Mouse (Mus musculus): ENCODE results near the gene Tob2. TPM values are rescaled to one million over a fixed set of nuclear protein-coding genes. Genes with fewer than 3 reads are reported as not detected.
A peak's percentile ranks its signal among the peaks of the same experiment; 100 is the strongest.

Tob2 gene
- polyA plus RNA-seq, 1 experiment from 2014 or later = 15.6 TPM

- no peak for DNase-seq (ENCODE audit: low spot score)
- Histone ChIP-seq H3K27ac (peak overlapping the region; percentile 95), H3K36me3 (peaks cover 25% of the 10 kb centered on the region), H3K4me1 (peaks cover 20% of the 10 kb centered on the region), H3K27me3 (ENCODE audit: insufficient read depth, poor library complexity, severe bottlenecking) (no peaks in the 10 kb centered on the region), H3K9me3 (no peaks in the 10 kb centered on the region), H3K4me3 (peak overlapping the region; percentile 88)
- WGBS = 2% methylated on average over 14 of the region's 14 CpGs
Measured at GRCm38 (mm10) chr15:81856938-81857723, 1.5 kb downstream of the Tob2 start.

DNA sequence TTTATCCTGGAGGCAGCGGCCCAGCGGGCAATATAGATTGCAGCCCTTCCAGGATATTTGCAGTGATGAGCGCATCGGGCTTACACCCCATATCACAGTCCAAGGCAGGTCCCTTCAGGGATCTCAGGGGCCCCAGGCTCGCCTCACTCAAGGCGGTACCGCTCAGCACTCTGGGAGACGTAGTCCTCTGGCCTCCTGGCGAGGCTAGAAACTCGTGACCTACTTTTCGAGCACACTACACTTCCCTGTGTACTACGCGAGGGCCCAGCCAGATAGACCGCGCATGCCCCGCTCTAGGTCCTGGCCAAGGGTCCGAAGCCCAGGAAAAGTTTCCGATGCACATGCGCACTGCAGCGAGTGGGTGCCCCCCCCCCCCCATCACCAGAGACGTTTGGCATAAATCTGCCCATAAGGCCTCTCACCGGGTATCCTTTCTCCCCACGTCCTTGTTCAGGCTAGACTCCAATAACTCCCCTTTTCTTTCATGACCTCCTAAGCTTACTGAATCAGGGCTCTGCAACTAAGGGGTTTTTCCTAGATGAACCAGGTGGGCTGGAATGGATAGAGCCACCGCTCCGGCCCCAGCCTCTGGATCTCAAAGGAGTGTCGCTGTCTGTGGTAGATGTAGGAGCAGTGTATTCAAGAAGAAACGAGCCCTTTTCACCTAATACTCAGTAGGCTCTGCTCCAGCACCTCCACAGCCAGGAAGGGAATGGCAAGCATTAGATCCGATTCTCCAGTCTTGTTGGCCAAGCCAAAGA is 2.4 kb downstream of the Tob2 start:
- Histone ChIP-seq H3K4me3 (peak overlapping the region; percentile 88), H3K27me3 (ENCODE audit: insufficient read depth, poor library complexity, severe bottlenecking) (no peaks in the 10 kb centered on the region), H3K9me3 (no peaks in the 10 kb centered on the region), H3K4me1 (peaks cover 20% of the 10 kb centered on the region), H3K27ac (peak overlapping the region; percentile 95), H3K36me3 (peaks cover 34% of the 10 kb centered on the region)
- DNase-seq (ENCODE audit: low spot score) = peak; percentile 96
- WGBS = 1% methylated on average over 28 of the region's 28 CpGs

DNA sequence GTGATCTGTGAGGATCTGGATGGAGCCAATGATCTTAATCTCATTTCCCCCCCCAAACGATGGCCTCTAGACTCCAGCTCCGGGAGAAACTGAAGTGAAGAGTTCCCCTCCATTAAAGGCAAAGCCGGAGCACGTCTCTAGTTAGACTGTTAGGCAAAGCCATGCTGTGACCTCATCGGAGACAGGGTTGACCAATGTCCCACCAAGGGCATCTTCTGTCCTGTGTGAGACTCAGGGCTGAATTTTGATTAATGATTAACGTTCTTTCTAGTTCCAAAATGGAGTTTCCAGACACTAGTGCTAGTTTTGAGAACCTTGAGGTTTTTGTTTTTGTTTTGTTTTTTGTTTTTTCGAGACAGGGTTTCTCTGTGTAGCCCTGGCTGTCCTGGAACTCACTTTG is 5.5 kb downstream of the Tob2 start:
- no peaks in the 10 kb centered on the region for H3K9me3 ChIP-seq
- peaks cover 25% of the 10 kb centered on the region for H3K4me1 ChIP-seq
- no peak overlapping the region for H3K27ac ChIP-seq
- no peaks in the 10 kb centered on the region for H3K27me3 ChIP-seq (ENCODE audit: insufficient read depth, poor library complexity, severe bottlenecking)
- WGBS = 85% methylated on average over 7 of the region's 7 CpGs
- no peak overlapping the region for H3K4me3 ChIP-seq
- H3K36me3 ChIP-seq = peaks cover 58% of the 10 kb centered on the region
- no peak for DNase-seq (ENCODE audit: low spot score)

DNA sequence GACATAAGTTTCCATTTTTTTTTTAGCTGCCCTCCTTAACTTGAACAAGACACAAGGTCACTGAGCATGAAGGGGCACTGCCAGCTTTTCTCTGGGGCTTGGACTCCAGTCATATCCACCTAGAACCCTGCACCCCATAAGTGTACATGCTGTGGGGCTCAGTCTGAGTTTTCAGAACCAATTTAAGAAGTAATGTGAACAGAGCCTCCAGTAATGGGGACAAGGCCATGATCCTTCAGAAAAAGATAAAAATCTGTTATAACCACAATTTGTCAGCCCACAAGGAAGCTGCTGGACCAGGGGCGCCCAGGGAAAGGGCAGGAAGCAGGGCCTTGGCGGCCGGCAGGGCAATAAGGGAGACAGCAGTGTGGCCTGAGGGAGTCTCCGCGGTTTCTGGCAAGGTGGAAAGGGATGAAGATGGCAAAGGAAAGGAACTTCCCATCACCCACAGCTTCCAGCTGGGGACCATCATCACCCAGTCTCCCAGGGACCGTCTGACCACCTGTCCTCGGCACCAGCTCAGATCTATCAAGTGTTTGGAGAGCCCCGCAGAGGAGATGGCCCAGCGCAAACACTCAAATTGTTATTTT is 6.1 kb downstream of the Tob2 start:
- WGBS = 83% methylated on average over 9 of the region's 9 CpGs
- H3K36me3 ChIP-seq = peaks cover 64% of the 10 kb centered on the region

DNA sequence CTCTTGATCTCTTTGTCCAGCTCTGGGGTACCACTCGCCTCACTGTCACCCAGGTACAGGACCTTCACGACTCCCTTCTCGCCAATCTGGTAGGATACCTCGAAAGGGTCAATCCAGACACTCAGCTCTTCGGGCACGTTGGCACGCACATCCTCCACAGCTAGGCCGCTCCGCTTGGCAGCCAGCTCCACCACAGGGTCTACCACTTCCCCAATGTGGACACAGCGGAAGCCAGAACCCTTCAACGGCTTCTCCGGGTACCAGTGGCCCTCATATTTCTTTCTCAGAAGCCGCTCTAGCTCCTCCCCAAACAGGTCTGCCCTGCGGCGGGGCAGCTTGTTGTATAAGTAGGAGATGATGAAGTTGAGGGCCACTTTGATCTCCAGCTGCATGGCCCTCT is 7.2 kb downstream of the Tob2 start:
- H3K36me3 ChIP-seq = peaks cover 65% of the 10 kb centered on the region
- DNase-seq (ENCODE audit: low spot score) = no peak
- H3K9me3 ChIP-seq = no peaks in the 10 kb centered on the region
- 94% methylated on average over 15 of the region's 15 CpGs for WGBS
- no peaks in the 10 kb centered on the region for H3K27me3 ChIP-seq (ENCODE audit: insufficient read depth, poor library complexity, severe bottlenecking)
- H3K4me3 ChIP-seq = no peak overlapping the region
- no peak overlapping the region for H3K27ac ChIP-seq
- peaks cover 28% of the 10 kb centered on the region for H3K4me1 ChIP-seq

More for the DNA sequence above, 6.1 kb downstream of the Tob2 start:
- Histone ChIP-seq H3K4me1 (peaks cover 25% of the 10 kb centered on the region), H3K27me3 (ENCODE audit: insufficient read depth, poor library complexity, severe bottlenecking) (no peaks in the 10 kb centered on the region), H3K9me3 (no peaks in the 10 kb centered on the region), H3K27ac (no peak overlapping the region), H3K4me3 (no peak overlapping the region)
- DNase-seq (ENCODE audit: low spot score) = no peak

- Histone ChIP-seq H3K9me3 (no peaks in the 10 kb centered on the region), H3K36me3 (peaks cover 65% of the 10 kb centered on the region), H3K27ac (no peak overlapping the region), H3K4me3 (no peak overlapping the region), H3K4me1 (peaks cover 33% of the 10 kb centered on the region), H3K27me3 (ENCODE audit: insufficient read depth, poor library complexity, severe bottlenecking) (no peaks in the 10 kb centered on the region)
- no peak for DNase-seq (ENCODE audit: low spot score)
- WGBS = 83% methylated on average over 14 of the region's 14 CpGs
Measured at GRCm38 (mm10) chr15:81850718-81851117, 7.9 kb downstream of the Tob2 start.

- no peak for DNase-seq (ENCODE audit: low spot score)
- no peak overlapping the region for H3K4me3 ChIP-seq
- peaks cover 59% of the 10 kb centered on the region for H3K36me3 ChIP-seq
- H3K9me3 ChIP-seq = no peaks in the 10 kb centered on the region
- H3K27ac ChIP-seq = 0 out of 2 replicates have a peak overlapping the region, but pooled peaks have one; percentile 22
- WGBS = 82% methylated on average over 9 of the region's 9 CpGs
- H3K4me1 ChIP-seq = peaks cover 31% of the 10 kb centered on the region
- H3K27me3 ChIP-seq (ENCODE audit: insufficient read depth, poor library complexity, severe bottlenecking) = no peaks in the 10 kb centered on the region
Measured at GRCm38 (mm10) chr15:81849104-81849503, 9.5 kb downstream of the Tob2 start.

DNA sequence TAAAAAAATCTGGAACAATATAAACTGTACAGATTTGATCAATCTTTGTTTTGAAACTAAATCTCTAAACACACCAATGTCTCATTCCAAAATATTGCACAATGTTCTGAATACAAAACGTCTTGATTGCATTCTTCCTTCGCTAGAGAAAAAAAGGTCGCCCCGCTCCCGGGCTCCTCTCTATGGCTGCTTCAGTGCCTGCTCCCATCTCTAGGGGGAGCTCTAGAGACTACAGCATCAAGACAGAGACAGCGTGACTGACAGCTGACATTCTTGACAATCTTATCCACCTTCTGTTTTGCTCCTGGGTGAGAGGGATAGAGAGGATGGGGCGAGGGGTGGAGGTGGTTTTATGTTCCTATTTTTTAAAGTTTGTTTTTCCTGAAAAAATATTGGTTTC is 10.3 kb downstream of the Tob2 start:
- Histone ChIP-seq H3K36me3 (peaks cover 51% of the 10 kb centered on the region), H3K27me3 (ENCODE audit: insufficient read depth, poor library complexity, severe bottlenecking) (no peaks in the 10 kb centered on the region), H3K27ac (no peak overlapping the region), H3K4me1 (peaks cover 31% of the 10 kb centered on the region), H3K4me3 (no peak overlapping the region), H3K9me3 (no peaks in the 10 kb centered on the region)
- WGBS = 51% methylated on average over 7 of the region's 7 CpGs
- DNase-seq (ENCODE audit: low spot score) = no peak

DNA sequence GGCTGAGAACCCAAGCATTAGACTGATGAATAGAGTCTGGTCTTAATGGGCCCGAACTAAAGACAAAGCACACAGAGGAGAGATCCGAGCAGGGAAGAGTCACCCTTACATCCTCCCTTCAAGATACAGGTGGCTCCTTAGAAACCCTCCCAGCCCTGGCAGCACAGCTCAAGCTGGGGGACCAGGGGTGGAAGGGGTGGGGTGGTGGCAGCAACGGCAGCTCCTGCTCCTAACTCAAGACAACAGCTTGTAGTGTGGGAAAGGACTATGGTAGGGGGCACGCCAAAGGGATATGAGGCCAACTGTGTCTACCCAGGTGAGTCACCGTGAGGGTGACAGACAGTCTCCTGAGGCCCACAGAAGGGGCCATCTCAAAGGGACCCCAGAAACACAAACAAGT is 10.7 kb downstream of the Tob2 start:
- Histone ChIP-seq H3K4me1 (peaks cover 31% of the 10 kb centered on the region), H3K4me3 (no peak overlapping the region), H3K9me3 (no peaks in the 10 kb centered on the region), H3K27me3 (ENCODE audit: insufficient read depth, poor library complexity, severe bottlenecking) (no peaks in the 10 kb centered on the region), H3K36me3 (peaks cover 47% of the 10 kb centered on the region), H3K27ac (no peak overlapping the region)
- 84% methylated on average over 5 of the region's 5 CpGs for WGBS
- DNase-seq (ENCODE audit: low spot score) = no peak

GRCm38 (mm10) chr15:81847161-81847560 is 11.4 kb downstream of the Tob2 start:
- H3K4me3 ChIP-seq = no peak overlapping the region
- H3K36me3 ChIP-seq = peaks cover 40% of the 10 kb centered on the region
- H3K27ac ChIP-seq = no peak overlapping the region
- no peaks in the 10 kb centered on the region for H3K9me3 ChIP-seq
- DNase-seq (ENCODE audit: low spot score) = no peak
- WGBS = 88% methylated on average over 4 of the region's 4 CpGs
- H3K27me3 ChIP-seq (ENCODE audit: insufficient read depth, poor library complexity, severe bottlenecking) = no peaks in the 10 kb centered on the region
- peaks cover 29% of the 10 kb centered on the region for H3K4me1 ChIP-seq

GRCm38 (mm10) chr15:81846755-81847154 is 11.8 kb downstream of the Tob2 start:
- H3K9me3 ChIP-seq = no peaks in the 10 kb centered on the region
- WGBS = 81% methylated on average over 9 of the region's 9 CpGs
- H3K36me3 ChIP-seq = peaks cover 36% of the 10 kb centered on the region

DNA sequence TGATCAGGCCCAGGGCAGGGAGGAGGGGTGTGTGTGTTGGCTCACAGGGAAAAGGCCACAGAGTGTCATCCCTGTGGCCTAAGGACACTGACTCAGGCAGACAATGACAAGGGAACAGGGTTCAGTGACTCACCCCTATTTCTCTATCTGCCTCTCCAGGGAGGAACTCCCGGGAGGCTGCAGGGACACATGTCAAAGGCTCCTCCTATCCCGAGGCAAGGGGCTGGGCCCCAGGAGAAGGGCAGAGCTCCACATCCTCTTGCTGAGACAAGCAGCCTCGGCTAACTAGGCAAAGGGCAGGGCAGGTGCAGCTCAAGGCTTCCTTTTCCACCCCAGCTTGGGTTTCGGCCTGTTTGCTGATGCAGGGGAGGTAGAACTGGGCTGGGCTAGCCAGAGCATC is 12.9 kb downstream of the Tob2 start:
- H3K27ac ChIP-seq = no peak overlapping the region; the same call in none of the 2 replicates
- H3K27me3 ChIP-seq (ENCODE audit: insufficient read depth, poor library complexity, severe bottlenecking) = no peaks in the 10 kb centered on the region
- 25% methylated on average over 4 of the region's 4 CpGs for WGBS
- DNase-seq (ENCODE audit: low spot score) = no peak
- no peaks in the 10 kb centered on the region for H3K9me3 ChIP-seq
- no peak overlapping the region for H3K4me3 ChIP-seq
- peaks cover 26% of the 10 kb centered on the region for H3K36me3 ChIP-seq
- peaks cover 26% of the 10 kb centered on the region for H3K4me1 ChIP-seq

More at GRCm38 (mm10) chr15:81846755-81847154, 11.8 kb downstream of the Tob2 start:
- Histone ChIP-seq H3K4me1 (peaks cover 29% of the 10 kb centered on the region), H3K4me3 (no peak overlapping the region), H3K27me3 (ENCODE audit: insufficient read depth, poor library complexity, severe bottlenecking) (no peaks in the 10 kb centered on the region), H3K27ac (no peak overlapping the region)
- no peak for DNase-seq (ENCODE audit: low spot score)
